Mouse (Mus musculus): ENCODE data around the gene Trak1.

DNA sequence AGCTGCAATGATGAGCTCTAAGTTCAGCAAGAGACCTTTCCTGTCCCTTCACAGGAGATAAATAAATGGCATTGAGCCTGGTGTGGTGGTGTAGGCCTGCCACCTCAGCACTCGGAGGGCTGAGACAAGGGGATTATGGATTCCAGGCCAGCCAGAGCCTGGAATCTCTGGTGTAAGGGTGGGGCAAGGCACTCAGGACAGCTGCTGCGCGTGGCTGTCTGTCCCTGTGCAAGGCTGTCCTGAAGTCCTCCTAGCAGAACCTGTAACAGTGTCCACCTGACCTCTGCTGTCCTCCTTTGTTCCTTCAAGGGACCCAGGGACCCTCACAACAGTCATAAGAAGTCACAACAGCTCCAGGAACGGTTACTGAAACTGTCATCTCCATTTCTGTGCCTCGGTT is 59.8 kb downstream of the Trak1 start:
- no peak for TF ChIP-seq RCOR1 (conservative IDR thresholded peaks at IDR 0.05; ENCODE audit: low read depth, low read length)
- TF ChIP-seq RAD21 (IDR thresholded peaks at IDR 0.05; ENCODE audit: low read depth, low read length), result no peak
- TF ChIP-seq CTCF (conservative IDR thresholded peaks at IDR 0.05 in 1 of 2, IDR thresholded peaks at IDR 0.05 in 1 of 2; ENCODE audit: low read depth in 2 of 2, low read length in 2 of 2), result no peak
- TF ChIP-seq EP300 (IDR thresholded peaks at IDR 0.05; ENCODE audit: low read length), result no peak
- no peak for TF ChIP-seq ZNF384 (IDR thresholded peaks at IDR 0.05; ENCODE audit: low read depth, low read length)
- no peak for TF ChIP-seq ZC3H11A (IDR thresholded peaks at IDR 0.05; ENCODE audit: low read depth, low read length)
- no peak for TF ChIP-seq POLR2AphosphoS2 (IDR thresholded peaks at IDR 0.05; ENCODE audit: low read depth, low read length)
- no peak for TF ChIP-seq POLR2A (IDR thresholded peaks at IDR 0.05; ENCODE audit: low read depth, low read length)
- TF ChIP-seq NELFE (IDR thresholded peaks at IDR 0.05; ENCODE audit: low read depth, low read length), result no peak
